In genomic region chr14:101294693-101295092, GRCm38 (mm10) we compare ENCODE assay signal across 8 mouse cellular contexts.
DNase-seq lines count a peak whose midpoint lies in the region.

No protein-coding gene starts in this region.

- DNase-seq in cerebellum, postnatal 10 days = peak; percentile 72 to 77
- DNase-seq in cerebellum, adult 8-10 months = no peak
- peak; percentile 4 for DNase-seq in thymus, postnatal 0 days (ENCODE audit: low spot score)
- no peak for DNase-seq in thymus, adult 18-20 months
- DNase-seq in frontal cortex, postnatal 36 days (ENCODE audit: low spot score in 2 of 2) = peak; percentile 30 to 67
- peak; percentile 39 to 54 for DNase-seq in left cerebral cortex, adult 18-20 months (ENCODE audit: low spot score in 2 of 2)
- peak; percentile 30 for DNase-seq in retina, postnatal 7 days (ENCODE audit: low read depth, low spot score)
- no peak for DNase-seq in urinary bladder, adult 18-20 months (ENCODE audit: low spot score in 2 of 2)

Comparison
In these comparisons a context has a peak if more than half of its experiments do, and no peak if none do; other contexts are left out.
1. DNase-seq: peak in cerebellum, postnatal 10 days (2 of 2), thymus, postnatal 0 days (single experiment), frontal cortex, postnatal 36 days (2 of 2), left cerebral cortex, adult 18-20 months (2 of 2) and retina, postnatal 7 days (single experiment); none in cerebellum, adult 8-10 months (single experiment), thymus, adult 18-20 months (0 of 2) and urinary bladder, adult 18-20 months (0 of 2).